Mouse (Mus musculus) thymus, postnatal 14 days (tissue): ENCODE data around the gene Prss27.
A peak's percentile ranks its signal among the peaks of the same experiment; 100 is the strongest.

Source experiments
- DNase-seq: peaks from one replicate; pipeline ENCODE4 v3.0.0; 2021

The Prss27 gene

DNA sequence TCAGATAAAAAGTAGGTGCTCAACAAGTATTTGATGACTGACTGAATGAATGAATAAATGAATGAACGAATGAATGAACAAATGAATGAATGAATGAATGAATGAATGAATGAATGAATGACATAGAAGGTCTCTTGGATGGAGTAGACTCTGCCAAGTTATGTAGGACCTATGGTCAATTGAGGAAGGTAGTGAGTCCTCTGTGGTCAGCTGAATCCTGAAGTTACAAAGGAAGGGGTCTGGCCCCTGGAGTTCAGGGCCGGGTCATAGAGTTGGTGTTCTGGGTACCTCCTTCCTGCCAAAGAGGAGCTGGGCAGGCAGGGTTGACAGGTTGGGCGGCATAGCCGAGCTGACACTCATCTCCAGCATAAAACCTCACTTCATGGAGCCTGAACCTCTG lies at the start of gene Prss27:
TSS of gene Prss27 (plus strand) at position 301 of the 400 bp plus-strand sequence.
- DNase-seq: no peak

DNA sequence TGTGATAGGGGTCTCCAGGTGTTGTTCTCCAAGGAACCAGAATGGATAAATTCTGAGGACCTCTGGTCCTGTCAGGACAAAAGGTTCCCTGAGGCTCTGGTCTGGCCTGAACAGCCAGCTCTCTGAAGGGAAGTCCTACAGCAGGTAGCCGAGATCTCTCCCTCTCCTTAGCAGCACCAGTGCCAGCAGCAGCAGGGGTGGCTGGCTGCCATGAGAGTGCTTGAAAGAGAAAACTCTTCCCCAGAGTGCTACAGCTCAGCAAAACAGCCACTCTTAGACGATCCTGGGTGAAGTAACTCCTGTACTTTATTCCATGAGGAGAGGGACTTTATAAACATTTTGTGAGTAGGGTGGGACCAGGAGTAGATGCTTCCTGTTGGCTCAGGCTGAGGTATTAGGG lies 48.1 kb upstream of the Prss27 start:
- no peak for DNase-seq

DNA sequence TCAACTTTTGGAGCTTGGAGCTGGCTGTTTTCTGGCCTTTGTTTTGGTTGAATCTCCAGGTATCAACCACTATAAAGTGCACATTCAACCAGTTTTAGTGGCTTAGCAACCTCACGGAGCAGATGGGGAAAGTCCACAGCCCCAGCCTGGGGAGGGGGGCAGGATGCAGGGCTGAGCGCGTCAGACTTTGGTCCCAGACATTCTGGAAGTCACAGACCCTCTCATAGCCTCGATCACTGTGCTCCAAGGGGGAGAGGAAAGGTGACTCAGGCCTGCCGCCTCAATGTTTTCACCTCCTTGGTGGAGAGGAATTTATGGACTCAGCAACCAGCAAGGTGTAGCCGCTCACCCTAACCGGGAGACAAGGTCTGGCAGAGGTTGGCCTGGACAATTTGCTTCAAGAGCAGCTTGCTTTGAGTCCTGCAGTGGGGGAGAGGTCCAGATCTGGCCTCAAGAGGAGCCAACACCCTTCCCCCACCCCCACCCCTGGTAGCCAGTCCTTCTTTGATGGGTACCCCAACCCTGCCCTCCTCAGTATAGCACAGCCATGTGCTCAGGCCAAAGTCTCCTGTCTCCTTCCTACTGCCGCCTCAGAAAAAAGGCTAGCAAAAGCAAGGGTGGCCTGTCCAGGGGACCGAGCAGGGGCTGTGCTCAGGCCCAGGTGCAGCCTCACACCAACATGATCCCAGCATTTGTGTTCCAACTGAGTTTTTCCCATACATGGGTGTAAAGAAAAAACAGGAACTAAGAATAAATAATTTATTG lies 45.0 kb upstream of the Prss27 start:
- DNase-seq: no peak

DNA sequence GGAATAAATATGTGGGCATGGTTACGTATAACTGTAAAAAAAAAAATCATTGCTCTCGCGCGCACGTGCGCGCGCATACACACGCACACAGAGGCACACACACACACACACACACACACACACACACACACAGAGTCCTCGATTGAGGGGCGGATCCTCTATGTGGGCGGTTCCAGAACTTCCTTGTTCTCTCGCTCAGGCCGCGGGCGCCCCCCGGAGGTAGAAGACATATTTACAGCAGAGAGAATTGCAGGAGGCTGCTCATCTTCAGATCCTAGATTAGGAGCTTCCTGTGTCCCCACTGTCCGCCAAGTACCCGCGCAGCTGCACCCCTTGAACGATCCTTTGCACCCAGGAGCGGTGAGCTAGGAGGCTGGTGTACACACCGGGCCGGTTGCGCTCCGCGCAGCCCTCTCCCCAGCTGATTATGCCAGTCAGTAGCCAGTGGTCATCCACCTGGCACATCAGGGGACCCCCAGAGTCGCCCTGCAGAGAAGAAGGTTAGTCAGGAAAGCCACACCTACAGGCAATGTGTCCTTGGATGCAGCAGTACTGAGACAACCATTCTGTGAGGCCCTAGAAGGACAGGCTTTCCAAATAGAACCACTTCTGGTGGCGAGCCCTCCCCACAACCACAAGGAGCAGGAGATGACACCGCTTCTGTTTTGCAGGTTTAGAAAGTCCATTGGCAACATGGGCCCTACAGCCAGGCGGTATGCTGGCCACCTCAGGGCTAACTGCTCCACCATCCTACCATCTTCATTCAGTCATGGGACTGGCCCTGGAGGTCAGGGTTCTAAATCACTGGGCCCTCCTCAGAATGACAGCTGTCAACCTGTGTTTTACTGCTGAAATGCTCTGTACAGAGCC lies 44.1 kb upstream of the Prss27 start:
- DNase-seq: peak; percentile 96

DNA sequence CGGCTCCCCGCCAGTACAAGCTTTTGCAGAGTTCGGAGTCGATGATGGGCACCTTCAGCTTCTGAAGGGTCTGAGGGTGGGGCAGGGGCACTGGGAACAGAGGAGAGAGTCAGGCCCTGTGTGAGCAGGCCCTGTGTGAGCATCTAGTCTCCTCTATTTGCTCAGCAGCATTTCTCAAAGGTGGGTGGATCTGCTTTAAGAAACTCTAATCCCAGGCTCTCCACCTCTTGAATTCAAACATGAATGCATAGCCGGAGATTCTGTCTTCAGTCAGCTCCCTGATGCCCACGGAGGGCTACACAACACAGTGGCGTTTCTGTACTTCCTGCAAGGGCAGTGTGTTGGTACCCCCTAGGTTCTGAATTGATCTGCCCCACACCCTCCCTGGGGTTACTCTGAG lies 43.3 kb upstream of the Prss27 start:
- no peak for DNase-seq

DNA sequence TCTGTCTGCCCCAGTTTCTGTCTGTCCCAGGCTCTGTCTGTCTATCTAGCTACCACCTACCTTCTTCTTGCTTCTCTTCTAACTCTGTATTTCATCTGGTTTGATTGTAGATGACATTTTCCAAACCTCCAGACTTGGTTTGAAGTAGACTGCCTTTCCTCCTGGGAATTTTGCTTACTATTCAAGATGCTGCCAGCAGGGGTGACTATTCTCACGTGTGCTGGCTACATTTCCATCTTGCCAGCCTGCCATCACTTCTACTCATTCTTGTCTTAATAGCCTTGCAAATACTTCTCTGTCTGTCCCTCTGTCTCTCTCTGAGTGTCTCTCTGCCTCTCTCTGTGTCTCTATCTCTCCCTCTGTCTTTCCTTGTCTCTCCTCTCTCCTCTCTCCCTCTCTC lies 42.5 kb upstream of the Prss27 start:
- no peak for DNase-seq

DNA sequence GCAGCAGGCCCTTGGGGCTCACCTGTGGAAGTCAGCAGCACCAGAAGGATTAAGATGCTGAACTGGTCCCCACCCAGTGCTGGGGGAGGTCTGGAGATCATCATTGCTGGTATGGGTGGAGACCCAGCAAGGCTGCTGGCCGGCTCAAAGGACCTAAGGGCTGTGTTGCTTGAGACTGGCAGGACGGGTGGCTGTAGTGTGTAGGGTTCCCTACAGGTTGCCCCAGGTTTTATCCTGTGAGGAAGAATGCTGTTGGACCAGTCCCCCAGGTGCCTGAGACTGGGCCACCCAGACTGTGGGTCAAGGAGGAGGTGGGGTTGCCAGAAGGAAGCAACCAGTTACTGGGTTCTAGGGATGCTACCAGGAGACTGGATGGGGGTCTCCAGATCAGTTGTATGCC lies 40.0 kb upstream of the Prss27 start, which contains the start of gene Prss22:
TSS of gene Prss22 (minus strand) at position 200 of the 400 bp plus-strand sequence.
- no peak for DNase-seq

DNA sequence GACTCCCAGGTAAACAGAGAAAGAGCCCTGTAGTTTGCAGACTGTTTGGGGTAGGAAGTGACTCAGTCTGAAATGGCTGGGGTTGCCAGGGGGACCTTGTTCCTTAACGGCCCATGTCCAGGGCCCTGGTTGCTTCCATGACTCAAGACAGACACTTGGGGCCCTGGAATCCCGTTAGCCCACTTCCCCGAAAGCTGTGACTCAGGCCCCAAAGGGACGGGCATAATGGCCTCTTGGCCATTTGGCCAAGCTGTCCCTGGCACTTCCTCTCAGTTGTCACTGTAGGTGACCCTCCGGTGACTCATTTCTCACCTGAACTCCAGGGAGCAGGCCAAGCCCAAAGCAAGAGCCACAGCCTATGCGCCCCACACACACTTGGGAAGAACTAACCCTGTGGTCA lies 39.6 kb upstream of the Prss27 start:
- no peak for DNase-seq

DNA sequence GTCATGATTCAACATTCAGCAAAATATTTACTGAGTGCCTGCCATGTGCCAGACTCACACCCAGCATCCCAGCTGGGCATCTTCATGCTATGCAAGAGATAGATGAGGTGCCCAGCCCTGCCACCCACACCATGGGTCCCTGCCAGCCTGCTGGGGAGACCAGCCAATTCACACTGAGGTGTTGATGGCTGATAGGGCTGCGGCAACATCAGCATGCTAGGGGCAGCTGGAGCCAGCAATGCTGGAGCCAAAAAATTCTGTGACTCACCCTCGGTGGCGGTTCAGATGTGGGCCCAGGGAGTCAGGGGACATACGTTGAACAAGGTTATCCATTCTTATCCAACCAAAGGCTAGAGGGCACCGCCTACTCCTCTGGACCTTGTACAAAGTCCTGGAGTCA lies 37.5 kb upstream of the Prss27 start:
- DNase-seq: no peak

DNA sequence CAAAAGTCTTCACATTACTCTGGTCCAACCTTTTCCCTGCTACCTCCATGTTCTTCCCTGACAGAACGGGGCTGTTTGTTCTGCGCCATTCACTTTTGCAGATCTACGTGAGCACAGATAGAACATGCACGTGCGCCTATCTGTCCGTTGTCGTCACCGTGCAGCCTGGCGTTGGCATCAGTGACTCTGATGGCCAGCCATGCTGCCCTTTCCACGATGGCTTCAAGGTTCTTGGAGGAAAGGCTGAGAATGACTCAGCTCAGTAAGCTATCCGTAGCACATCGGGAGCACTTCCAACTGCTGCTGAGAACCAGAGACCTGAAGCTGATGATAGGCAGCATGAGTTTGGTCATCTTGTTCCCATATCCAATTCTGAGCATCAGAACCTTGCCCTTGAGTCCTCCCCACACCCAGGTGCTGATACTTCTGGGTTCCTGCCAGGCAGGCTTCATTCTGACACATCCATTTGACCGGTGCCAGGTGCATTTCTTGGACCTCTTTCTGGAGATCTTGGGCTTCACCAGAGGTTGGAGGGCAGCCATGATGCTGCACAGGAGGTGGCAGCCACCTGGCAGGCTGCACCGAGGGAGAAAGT lies 33.8 kb upstream of the Prss27 start:
- no peak for DNase-seq

DNA sequence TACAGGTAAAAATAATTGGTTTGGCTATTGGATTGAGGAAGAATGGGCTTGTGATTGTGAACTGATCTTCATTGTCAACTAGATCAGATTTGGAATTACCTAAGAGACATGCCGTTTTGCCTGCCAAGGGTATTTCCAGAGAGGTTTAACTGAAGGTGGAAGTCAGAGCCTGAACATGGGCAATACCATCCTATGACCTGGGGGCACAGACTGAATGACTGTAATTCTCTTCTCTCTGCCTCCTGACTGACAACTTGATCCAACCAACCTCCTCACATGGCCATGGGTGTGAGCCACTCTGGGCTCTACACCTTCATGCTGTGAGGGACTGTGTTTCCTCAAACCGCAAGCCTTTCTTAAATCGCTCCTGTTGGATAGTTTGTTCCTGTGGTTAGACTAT lies 32.9 kb upstream of the Prss27 start:
- no peak for DNase-seq

DNA sequence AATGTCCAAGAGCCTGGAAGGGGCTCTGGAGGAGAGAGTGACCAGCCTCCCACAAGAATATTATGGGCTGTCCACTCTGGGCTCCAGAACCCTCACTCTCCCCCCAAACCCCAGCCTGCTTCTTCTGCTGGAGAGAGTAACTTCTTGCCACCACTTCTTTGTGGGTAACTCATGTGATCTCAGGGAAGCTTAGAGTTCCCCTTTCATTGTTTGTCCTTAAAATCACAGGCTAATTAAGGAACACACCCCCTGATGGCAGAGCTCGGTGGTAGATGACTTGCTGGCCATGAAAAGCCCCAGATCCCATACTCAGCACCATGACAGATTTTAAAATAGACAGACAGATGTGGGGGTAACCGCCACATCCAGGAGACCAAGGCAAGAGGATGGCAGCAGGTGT lies 31.0 kb upstream of the Prss27 start:
- DNase-seq: no peak

DNA sequence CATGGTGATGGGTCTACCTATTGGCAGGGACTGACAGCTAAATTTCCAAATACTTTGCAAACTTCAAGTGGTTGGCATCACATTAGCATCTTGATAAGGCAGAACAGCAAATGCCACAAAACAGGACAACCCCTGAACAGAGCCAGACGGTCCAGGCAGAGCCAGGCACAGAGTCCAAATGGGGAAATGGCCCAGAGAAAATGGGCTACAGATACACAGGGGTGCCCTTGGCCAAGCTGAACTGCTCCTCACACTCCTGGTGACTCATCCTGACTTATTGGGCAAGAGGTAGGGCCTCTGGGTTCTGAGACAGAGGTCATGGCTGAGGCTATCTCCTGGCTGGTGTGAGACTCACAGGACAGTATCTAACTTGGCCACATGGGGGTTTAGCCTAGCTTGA lies 30.6 kb upstream of the Prss27 start:
- DNase-seq: no peak

DNA sequence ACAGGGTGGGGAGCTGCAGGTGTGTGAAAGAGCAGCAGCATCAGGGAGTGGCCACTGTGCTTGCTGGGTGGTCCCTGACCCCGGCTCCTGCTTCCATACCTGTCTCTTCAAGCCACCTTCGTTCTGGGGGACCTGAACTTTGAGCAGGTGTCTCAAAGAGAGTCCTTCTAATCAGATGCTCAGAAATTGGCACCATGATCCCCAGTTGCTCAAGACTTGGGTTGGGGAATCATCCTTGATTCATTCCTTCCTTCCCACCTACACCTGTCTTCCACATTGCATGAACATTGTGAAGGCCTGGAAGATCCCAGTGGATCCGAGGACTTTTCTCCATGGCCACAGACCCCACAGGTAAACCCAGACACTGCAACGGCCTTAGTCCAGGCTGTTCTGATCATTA lies 29.8 kb upstream of the Prss27 start:
- DNase-seq: no peak

DNA sequence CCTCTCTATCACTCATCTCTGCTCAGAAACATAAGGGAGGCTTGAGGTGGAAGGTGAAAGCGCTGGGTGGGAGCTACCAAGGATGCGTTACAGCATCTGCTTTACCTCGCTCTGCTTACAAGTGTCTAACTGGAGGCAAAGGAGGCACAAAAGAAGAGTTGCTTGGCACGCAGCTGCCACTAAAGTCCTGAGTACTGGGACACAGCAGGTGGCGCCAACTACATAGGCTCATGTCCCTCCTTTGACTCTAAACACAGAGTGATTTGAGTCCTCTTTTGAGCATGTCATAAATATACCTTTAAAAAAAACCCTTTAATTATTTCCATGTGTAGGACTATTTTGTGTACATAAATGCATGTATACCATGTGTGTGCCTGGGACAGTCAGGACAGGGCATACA lies 28.3 kb upstream of the Prss27 start:
- no peak for DNase-seq

DNA sequence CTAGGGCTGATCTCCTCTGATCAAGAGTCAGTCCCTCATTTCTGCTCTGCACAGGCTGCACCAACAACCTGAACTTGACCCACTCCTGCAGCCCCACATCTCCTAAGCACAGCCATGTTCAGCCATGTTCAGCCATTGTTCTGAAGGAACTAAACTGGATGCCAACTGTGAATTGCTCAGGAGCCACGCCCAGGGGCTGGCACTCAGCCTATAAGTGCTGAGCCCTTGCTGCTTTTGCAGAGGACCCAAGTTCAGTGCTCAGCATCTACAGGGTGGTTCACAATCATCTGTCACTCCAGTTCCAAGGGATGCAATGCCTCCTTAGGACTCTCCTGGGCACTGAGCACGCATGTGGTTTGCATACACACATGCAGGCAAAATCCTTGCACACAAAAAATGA lies 25.0 kb upstream of the Prss27 start:
- DNase-seq: no peak

DNA sequence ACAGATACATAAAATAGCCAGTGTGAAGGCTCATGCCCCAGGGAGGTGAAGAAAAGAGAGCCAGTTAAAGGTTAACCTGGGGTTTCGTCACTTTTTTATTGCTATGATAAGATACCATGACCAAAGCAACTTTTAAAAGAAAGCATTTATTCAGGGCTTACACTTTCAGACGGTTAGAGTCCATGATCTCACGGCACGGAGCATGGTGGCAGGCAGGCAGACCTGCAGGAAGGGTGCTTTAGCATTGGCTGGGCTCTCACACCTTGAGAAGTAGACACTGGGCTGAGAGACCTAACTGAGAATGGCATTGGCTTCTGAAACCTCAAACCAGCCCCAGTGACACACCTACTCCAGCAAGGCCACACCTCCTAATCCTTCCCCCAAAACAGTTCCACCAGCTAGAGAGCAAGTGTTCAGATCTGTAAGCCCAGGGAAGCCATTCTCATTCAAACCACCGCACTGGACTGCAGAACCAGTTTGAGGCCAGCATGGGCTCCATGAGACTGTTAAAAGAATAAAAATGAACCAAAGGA lies 23.4 kb upstream of the Prss27 start:
- DNase-seq: no peak

DNA sequence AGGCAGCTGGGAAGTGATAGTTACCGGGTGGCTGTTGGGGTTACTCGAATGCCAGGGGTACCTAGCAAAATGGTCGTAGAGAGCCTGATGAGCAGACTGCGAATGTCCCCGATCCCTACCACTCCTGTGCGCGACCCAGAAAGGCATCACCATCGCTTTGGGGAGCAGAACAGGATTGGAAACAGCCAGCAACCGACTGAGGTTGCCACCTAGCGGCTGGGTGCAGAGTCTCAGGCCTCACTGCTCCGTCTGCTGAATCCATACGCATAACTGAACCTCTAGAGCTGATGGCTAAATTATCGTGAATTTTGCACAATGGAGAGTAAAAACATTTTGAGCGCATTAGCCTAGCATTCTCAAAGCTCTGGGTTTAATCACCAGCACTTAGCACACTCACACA lies 22.2 kb upstream of the Prss27 start:
- DNase-seq: peak; percentile 29

DNA sequence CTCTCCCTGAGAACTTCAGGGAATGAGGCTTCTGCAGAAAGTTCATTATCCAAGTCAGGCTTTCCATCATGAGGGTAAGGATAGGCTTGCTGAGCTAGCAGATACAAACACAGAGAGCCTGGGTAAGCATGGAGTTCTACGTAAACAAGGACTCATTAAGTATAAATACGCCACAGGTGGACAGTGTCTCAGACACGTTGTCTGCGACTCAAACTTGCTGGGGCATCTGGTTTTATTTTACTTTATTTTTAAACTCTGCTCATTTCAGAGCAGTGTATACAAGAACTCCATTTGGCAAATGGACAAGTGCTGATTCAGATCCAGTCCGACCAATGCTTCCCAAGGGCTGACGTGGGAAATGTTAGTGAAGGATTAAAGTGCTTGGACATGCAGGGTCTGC lies 17.2 kb upstream of the Prss27 start:
- no peak for DNase-seq

DNA sequence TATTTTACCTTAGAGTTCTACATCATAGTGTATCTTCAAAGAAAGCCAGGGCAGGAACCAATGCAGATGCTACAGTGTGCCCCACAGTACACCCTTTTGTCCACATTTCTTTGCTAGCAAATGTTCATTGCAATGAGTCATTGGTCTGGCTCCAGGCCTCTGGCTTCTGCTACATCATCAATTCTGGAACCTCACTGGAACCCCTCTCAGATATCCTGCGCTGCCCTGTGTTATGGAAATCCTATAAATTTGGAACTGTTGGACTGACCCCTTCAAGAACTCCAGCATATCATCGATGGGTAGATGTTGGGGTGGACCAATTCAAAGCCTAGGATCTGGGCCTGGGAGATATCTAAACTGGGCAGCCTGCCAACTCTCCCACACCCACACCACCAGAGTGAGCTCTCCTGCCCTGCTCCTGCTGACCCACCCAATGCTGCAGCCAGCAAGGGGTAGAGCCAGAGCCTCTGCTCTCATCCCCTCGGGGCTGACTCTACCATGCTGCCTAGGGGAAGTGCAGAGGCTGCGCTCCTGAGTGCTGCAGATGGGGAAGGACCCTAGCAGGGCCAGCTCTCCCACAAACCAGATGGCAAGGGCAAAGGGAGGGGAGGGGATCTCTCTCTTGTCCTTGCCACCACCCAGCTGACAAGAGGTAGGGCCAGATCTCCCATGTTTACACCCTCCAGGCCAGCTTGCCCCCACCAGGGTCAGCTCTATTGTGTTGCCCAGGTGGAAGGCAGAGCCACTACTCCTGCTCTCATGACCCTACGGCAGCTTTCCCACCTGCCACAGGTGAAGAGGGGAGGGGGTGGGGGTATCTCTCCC lies 16.4 kb upstream of the Prss27 start:
- no peak for DNase-seq

DNA sequence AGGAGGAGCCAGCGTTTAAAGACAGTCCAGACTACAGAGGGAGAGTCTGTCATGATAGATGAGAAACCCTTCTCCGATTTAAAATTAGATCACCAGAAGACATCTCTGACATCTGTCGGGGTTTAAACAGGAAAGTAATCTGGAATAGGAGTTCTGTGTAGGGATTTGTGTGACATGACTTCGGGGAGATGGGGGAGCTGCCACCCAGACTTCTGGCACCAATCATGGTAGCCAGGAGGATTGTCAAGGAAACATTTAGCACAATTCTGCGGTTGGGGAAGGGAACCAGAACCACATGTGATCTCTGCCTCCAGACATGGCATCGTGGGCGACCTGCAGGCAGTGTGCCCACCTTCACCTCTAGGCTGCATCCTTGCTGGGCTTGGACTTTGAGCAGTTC lies 8.5 kb upstream of the Prss27 start:
- DNase-seq: no peak

DNA sequence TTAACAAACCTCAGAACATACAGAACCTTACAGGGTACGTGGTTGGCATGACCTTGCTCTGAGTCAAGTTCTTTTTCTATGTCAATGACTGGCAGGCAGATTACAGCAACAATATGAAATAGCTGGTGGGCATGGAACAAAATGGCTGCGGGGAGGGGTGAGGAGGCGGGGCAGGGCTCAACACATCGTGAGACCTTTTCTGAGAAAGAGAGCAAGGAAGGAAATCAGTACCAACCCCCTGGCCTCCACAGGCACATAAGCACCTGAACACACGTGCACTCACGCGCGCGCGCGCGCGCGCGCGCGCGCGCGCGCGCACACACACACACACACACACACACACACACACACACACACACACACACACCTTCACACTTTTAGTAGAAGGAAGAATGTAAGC lies 7.4 kb upstream of the Prss27 start:
- no peak for DNase-seq

DNA sequence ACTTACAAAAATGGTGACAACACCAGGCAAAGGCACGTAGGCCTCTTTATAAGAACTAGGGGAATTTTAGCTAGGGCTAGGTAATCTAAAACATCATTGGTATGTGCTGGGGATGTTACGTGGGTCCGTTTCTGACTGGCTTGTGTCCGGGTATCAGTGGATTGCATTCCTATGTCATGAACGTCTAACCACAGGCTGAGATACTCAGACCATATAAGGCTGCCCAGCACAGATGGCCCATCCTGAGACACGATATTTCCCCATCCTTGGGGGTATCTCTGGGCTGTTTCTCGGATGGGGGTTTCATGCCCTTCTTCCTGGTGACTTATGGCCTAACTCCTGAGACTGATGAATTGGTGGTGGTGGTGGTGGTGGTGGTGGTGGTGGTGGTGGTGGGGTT lies 2.9 kb upstream of the Prss27 start:
- no peak for DNase-seq
